Mouse (Mus musculus) spleen, adult 18-20 months (tissue): ENCODE measurements around the gene Synm.

Experiments used
- DNase-seq, 2 experiments: peaks; one replicate each; pipeline ENCODE4 v3.0.0; 2022; ENCODE audit warnings: mixed read lengths in 2 of 2

Synm gene

GRCm38 (mm10) chr7:67695906-67696305 is 63.6 kb downstream of the Synm start:
- DNase-seq: no peak

GRCm38 (mm10) chr7:67692791-67693538 is 66.6 kb downstream of the Synm start:
- DNase-seq: no peak

- DNase-seq: no peak
Observed at GRCm38 (mm10) chr7:67692141-67692540, 67.4 kb downstream of the Synm start.

GRCm38 (mm10) chr7:67691036-67691435 is 68.5 kb downstream of the Synm start:
- no peak for DNase-seq

- DNase-seq: no peak
Observed at GRCm38 (mm10) chr7:67689793-67690192, 69.7 kb downstream of the Synm start.

GRCm38 (mm10) chr7:67688281-67688680 is 71.3 kb downstream of the Synm start:
- no peak for DNase-seq

GRCm38 (mm10) chr7:67686545-67686944 is 73.0 kb downstream of the Synm start:
- DNase-seq: no peak

- no peak for DNase-seq
Observed at GRCm38 (mm10) chr7:67683006-67683405, 76.5 kb downstream of the Synm start.

GRCm38 (mm10) chr7:67681078-67681477 is 78.5 kb downstream of the Synm start:
- DNase-seq: no peak
